Mouse (Mus musculus) small intestine, adult 2 months (tissue): Measurements from ENCODE around the gene Syce1l.

Source experiments
- CTCF ChIP-seq: fragments of 200-500 bp; IDR thresholded peaks from 2 replicates; pipeline ENCODE4 v1.5.1; 2012; ENCODE audit warnings: low read depth, mild to moderate bottlenecking, control low read depth, inconsistent platforms, low read length, moderate library complexity, mixed read lengths; ENCODE audit not compliant: insufficient replicate concordance, insufficient read length; ENCODE audit errors: extremely low read depth
- POLR2A ChIP-seq: fragments of 200-500 bp; IDR thresholded peaks from 2 replicates; pipeline ENCODE4 v1.6.1; 2012; ENCODE audit warnings: low read depth, mild to moderate bottlenecking, control low read depth, inconsistent platforms, low read length, moderate library complexity

DNA sequence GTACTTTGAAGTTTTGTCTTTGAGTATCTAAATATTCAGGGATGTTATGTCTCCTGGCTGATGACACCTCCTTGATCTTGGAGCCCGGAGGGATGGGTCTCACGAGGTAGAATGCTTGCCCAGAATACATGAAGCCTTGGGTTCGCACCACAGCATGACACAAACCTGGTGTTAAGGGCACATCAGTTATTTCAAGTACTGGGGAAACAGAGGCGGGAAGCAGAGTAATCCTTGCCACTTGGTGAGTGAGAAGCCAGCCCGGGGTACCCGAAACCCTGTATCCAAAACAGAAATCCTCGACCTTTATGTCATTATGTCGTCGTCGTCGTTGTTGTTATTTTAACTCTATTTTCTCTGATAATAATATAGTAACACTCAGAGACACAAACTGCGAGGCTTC is 8.9 kb upstream of the Syce1l start:
- TF ChIP-seq POLR2A (no peak), CTCF (no peak)
